Mouse (Mus musculus) spleen, adult 2 months (tissue): Measurements from ENCODE around the gene Synrg.

Experiments
- CTCF ChIP-seq: fragments of 200-500 bp; IDR thresholded peaks from 2 replicates; pipeline ENCODE4 v1.5.1; 2011; ENCODE audit warnings: mild to moderate bottlenecking, inconsistent platforms; ENCODE audit not compliant: insufficient read depth, insufficient read length, insufficient replicate concordance; ENCODE audit errors: extremely low read depth
- POLR2A ChIP-seq: fragments of 200-500 bp; IDR thresholded peaks from 2 replicates; pipeline ENCODE4 v1.6.1; 2011; ENCODE audit warnings: low read depth, low read length, inconsistent platforms

DNA sequence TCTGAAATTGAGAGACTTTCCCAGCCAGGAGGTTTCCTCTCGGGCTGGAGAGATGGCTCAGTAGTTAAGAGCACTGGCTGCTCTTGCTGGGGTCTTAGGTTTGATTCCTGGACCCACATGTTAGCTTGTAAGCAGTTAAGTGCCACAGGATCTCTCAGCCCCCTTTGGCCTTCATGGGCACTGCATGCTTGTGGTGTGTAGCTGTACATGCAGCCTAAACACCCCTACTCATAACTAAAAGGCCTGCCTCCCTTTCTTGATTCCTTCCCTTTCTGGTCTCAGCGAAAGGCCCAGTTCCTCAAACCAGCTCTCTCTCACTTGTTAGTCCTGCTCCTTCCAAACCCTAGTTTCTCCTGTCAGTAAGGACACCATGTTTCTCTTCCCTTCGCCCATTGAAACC lies 4.8 kb downstream of the Synrg start:
- TF ChIP-seq POLR2A (no peak), CTCF (no peak)
